Mouse (Mus musculus) E14TG2a.4 (cell line): ENCODE measurements around the gene Gm20388.

Experiments used
- CTCF ChIP-seq: conservative IDR thresholded peaks from 2 replicates; pipeline ENCODE4 v1.5.1; 2014; ENCODE audit warnings: low read length
- NANOG ChIP-seq: IDR thresholded peaks from 2 replicates; pipeline ENCODE4 v1.6.1; 2014; ENCODE audit warnings: borderline replicate concordance, low read length, mixed read lengths
- POU5F1 ChIP-seq: IDR thresholded peaks from 2 replicates; pipeline ENCODE4 v1.6.1; 2014; ENCODE audit warnings: low read length, borderline replicate concordance

GRCm38 (mm10) chr8:120231870-120232269 lies 321.2 kb downstream of the Gm20388 start:
- no peak for TF ChIP-seq CTCF
- no peak for TF ChIP-seq NANOG
- no peak for TF ChIP-seq POU5F1
